In genomic region chr6:118375457-118375856, GRCm38 (mm10) we compare ENCODE assay signal across 14 mouse cellular contexts. TPM values are rescaled to one million over a fixed set of nuclear protein-coding genes. Genes with fewer than 3 reads are reported as not detected.
ATAC-seq and TF ChIP-seq lines count a peak whose summit lies in the region.
"Had no signal": no experiment of that assay in that cellular context is flagged by ENCODE, and none has a peak within 500 bp of the region (broad histone marks: within the 10 kb centered on the region; RNA-seq: fewer than 3 reads in every experiment).

No protein-coding gene starts in this region.

- H3K27me3 ChIP-seq in intestine, embryonic 16.5 days (replicated peaks; ENCODE audit: control insufficient read depth, insufficient read depth, low read length) = no peaks in the 10 kb centered on the region
- H3K27me3 ChIP-seq in intestine, embryonic 15.5 days (replicated peaks) = peaks cover 8% of the 10 kb centered on the region; the same call in 1 of the 2 replicates
- H3K27me3 ChIP-seq in megakaryocyte, embryonic 14.5 days (replicated peaks) = peaks cover 56% of the 10 kb centered on the region
- no peaks in the 10 kb centered on the region for H3K27me3 ChIP-seq in intestine, postnatal 0 days (replicated peaks; ENCODE audit: control insufficient read depth, insufficient read depth, low read length)
- H3K27me3 ChIP-seq: Patski had no signal

- H3K36me3 ChIP-seq in intestine, embryonic 16.5 days (ENCODE audit: control insufficient read depth, insufficient read depth, low read length) = no peaks in the 10 kb centered on the region
- no peaks in the 10 kb centered on the region for H3K36me3 ChIP-seq in intestine, embryonic 15.5 days
- H3K36me3 ChIP-seq in megakaryocyte, embryonic 14.5 days (replicated peaks; ENCODE audit: low read length) = no peaks in the 10 kb centered on the region
- H3K36me3 ChIP-seq in intestine, postnatal 0 days (ENCODE audit: control insufficient read depth, insufficient read depth) = no peaks in the 10 kb centered on the region
- H3K36me3 ChIP-seq: embryonic facial prominence, embryonic 10.5 days; embryonic facial prominence, embryonic 12.5 days; forebrain, embryonic 10.5 days; forebrain, embryonic 12.5 days had no signal

- H3K9me3 ChIP-seq in intestine, embryonic 16.5 days (ENCODE audit: control insufficient read depth, low read length) = no peaks in the 10 kb centered on the region
- no peaks in the 10 kb centered on the region for H3K9me3 ChIP-seq in intestine, embryonic 15.5 days
- no peaks in the 10 kb centered on the region for H3K9me3 ChIP-seq in megakaryocyte, embryonic 14.5 days
- H3K9me3 ChIP-seq in intestine, postnatal 0 days (ENCODE audit: control insufficient read depth) = no peaks in the 10 kb centered on the region
- H3K9me3 ChIP-seq: embryonic facial prominence, embryonic 10.5 days; embryonic facial prominence, embryonic 12.5 days; forebrain, embryonic 10.5 days; forebrain, embryonic 12.5 days had no signal

- TF ChIP-seq CTCF in intestine, postnatal 0 days (IDR thresholded peaks at IDR 0.05; ENCODE audit: low read depth) = no peak

- no peak overlapping the region for H3K9ac ChIP-seq in intestine, embryonic 16.5 days (ENCODE audit: low read depth, low read length)
- no peak overlapping the region for H3K9ac ChIP-seq in intestine, embryonic 15.5 days
- no peak overlapping the region for H3K9ac ChIP-seq in intestine, postnatal 0 days (ENCODE audit: low read depth, low read length)
- H3K9ac ChIP-seq: embryonic facial prominence, embryonic 12.5 days; forebrain, embryonic 12.5 days had no signal

- peaks cover 4% of the 10 kb centered on the region; the same call in 1 of the 2 replicates for H3K4me1 ChIP-seq in intestine, embryonic 16.5 days (ENCODE audit: control insufficient read depth, insufficient read depth, low read length)
- H3K4me1 ChIP-seq in intestine, embryonic 15.5 days (replicated peaks) = peaks cover 3% of the 10 kb centered on the region; the same call in 1 of the 2 replicates
- H3K4me1 ChIP-seq in megakaryocyte, embryonic 14.5 days = peaks cover 59% of the 10 kb centered on the region
- no peaks in the 10 kb centered on the region for H3K4me1 ChIP-seq in intestine, postnatal 0 days (replicated peaks; ENCODE audit: control insufficient read depth, insufficient read depth, low read length)

- H3K4me2 ChIP-seq in intestine, embryonic 16.5 days (ENCODE audit: low read depth, low read length) = no peak overlapping the region
- H3K4me2 ChIP-seq in intestine, embryonic 15.5 days (replicated peaks) = no peak overlapping the region
- H3K4me2 ChIP-seq in intestine, postnatal 0 days (replicated peaks; ENCODE audit: low read depth) = no peak overlapping the region
- H3K4me2 ChIP-seq: embryonic facial prominence, embryonic 12.5 days; forebrain, embryonic 12.5 days had no signal

- no peak overlapping the region for H3K4me3 ChIP-seq in intestine, embryonic 16.5 days (ENCODE audit: low read length)
- H3K4me3 ChIP-seq in intestine, embryonic 15.5 days (replicated peaks) = no peak overlapping the region
- peak overlapping the region; percentile 31 for H3K4me3 ChIP-seq in megakaryocyte, embryonic 14.5 days (replicated peaks)
- no peak overlapping the region for H3K4me3 ChIP-seq in intestine, postnatal 0 days (ENCODE audit: low read depth, low read length)
- H3K4me3 ChIP-seq: embryonic facial prominence, embryonic 10.5 days; embryonic facial prominence, embryonic 12.5 days; forebrain, embryonic 10.5 days; forebrain, embryonic 12.5 days had no signal

- no peak overlapping the region for H3K27ac ChIP-seq in intestine, embryonic 16.5 days (ENCODE audit: low read length)
- no peak overlapping the region for H3K27ac ChIP-seq in intestine, embryonic 15.5 days
- H3K27ac ChIP-seq in intestine, postnatal 0 days (ENCODE audit: low read depth, low read length) = no peak overlapping the region
- H3K27ac ChIP-seq: embryonic facial prominence, embryonic 10.5 days; embryonic facial prominence, embryonic 12.5 days; forebrain, embryonic 10.5 days; forebrain, embryonic 12.5 days had no signal

- peak; percentile 56 for ATAC-seq in intestine, embryonic 16.5 days
- no peak for ATAC-seq in intestine, embryonic 15.5 days
- no peak for ATAC-seq in megakaryocyte, adult 5-6 weeks (ENCODE audit: poor library complexity, severe bottlenecking)
- ATAC-seq in intestine, postnatal 0 days = peak; percentile 78
- ATAC-seq in erythroid progenitor cell, adult 5-6 weeks (replicated peaks; ENCODE audit: low FRiP score, poor library complexity, severe bottlenecking) = no peak
- ATAC-seq: activated CD4-positive, CD25-positive, alpha-beta regulatory T cell, adult 4 months; forebrain, embryonic 14.5 days; forebrain, embryonic 16.5 days; Patski had no signal

- 47% methylated on average over 3 of the region's 3 CpGs for WGBS in intestine, embryonic 16.5 days
- 50% methylated on average over 3 of the region's 3 CpGs for WGBS in intestine, embryonic 15.5 days
- 35% methylated on average over 3 of the region's 3 CpGs for WGBS in intestine, postnatal 0 days

RNA-seq across cellular contexts. Expression of gene Bms1, which starts 43.8 kb away (rescaled TPM):
- polyA plus RNA-seq in intestine, embryonic 16.5 days (2015; fragmentation: Nextera tagmentation; extraction: Ambion mirVana) = 24.2 and 25.1 TPM in 2 replicates
- 29.4 and 29.9 TPM in 2 replicates for polyA plus RNA-seq in intestine, embryonic 15.5 days (2015; fragmentation: Nextera tagmentation; extraction: Ambion mirVana)
- polyA plus RNA-seq in megakaryocyte, embryonic 14.5 days (2012; ENCODE audit: insufficient read depth, low replicate concordance) = 5.7 and 15.7 TPM in 2 replicates
- 20.4 and 23.3 TPM in 2 replicates for total RNA-seq in megakaryocyte, adult 5-6 weeks (2015)
- total RNA-seq in megakaryocyte, adult 5-6 weeks (2017) = 53.9 and 57.7 TPM in 2 replicates
- 8.1 and 8.2 TPM in 2 replicates for polyA plus RNA-seq in intestine, postnatal 0 days (2015; fragmentation: Nextera tagmentation; extraction: Ambion mirVana)
- 11.9 and 18.0 TPM in 2 replicates for total RNA-seq in erythroid progenitor cell, adult 5-6 weeks (2015; ENCODE audit: low replicate concordance)
- total RNA-seq in erythroid progenitor cell, adult 5-6 weeks (2017; ENCODE audit: low replicate concordance) = 17.6 and 20.0 TPM in 2 replicates

Comparison
In these comparisons a context has a peak if more than half of its experiments do, and no peak if none do; other contexts are left out.
1. ATAC-seq: peak in intestine, embryonic 16.5 days (single experiment) and intestine, postnatal 0 days (single experiment); none in intestine, embryonic 15.5 days (single experiment), megakaryocyte, adult 5-6 weeks (single experiment) and erythroid progenitor cell, adult 5-6 weeks (single experiment).